Mouse (Mus musculus) right cerebral cortex, postnatal 25 days (tissue): Measurements from ENCODE around the gene Hecw2.

Experiments
- DNase-seq: peaks from one replicate; pipeline ENCODE4 v3.0.0; 2022

The Hecw2 gene

GRCm38 (mm10) chr1:53977806-53978513, 217.0 kb downstream of the Hecw2 start:
- no peak for DNase-seq

- DNase-seq = no peak
Observed at GRCm38 (mm10) chr1:53976721-53977120, 218.2 kb downstream of the Hecw2 start.

- DNase-seq = no peak
Observed at GRCm38 (mm10) chr1:53976100-53976499, 218.9 kb downstream of the Hecw2 start.

- DNase-seq = no peak
Observed at GRCm38 (mm10) chr1:53974941-53975340, 220.0 kb downstream of the Hecw2 start.

GRCm38 (mm10) chr1:53970326-53970977, 224.5 kb downstream of the Hecw2 start:
- no peak for DNase-seq

- no peak for DNase-seq
Observed at GRCm38 (mm10) chr1:53952395-53952794, 242.6 kb downstream of the Hecw2 start.

GRCm38 (mm10) chr1:53945815-53946214, 249.2 kb downstream of the Hecw2 start:
- DNase-seq = no peak

GRCm38 (mm10) chr1:53942468-53942867, 252.5 kb downstream of the Hecw2 start:
- no peak for DNase-seq

- no peak for DNase-seq
Observed at GRCm38 (mm10) chr1:53941528-53941927, 253.4 kb downstream of the Hecw2 start.

GRCm38 (mm10) chr1:53940268-53941017, 254.5 kb downstream of the Hecw2 start:
- no peak for DNase-seq

- no peak for DNase-seq
Observed at GRCm38 (mm10) chr1:53939291-53939690, 255.7 kb downstream of the Hecw2 start.

- no peak for DNase-seq
Observed at GRCm38 (mm10) chr1:53933308-53933707, 261.7 kb downstream of the Hecw2 start.

GRCm38 (mm10) chr1:53931314-53931713, 263.7 kb downstream of the Hecw2 start:
- DNase-seq = no peak

GRCm38 (mm10) chr1:53927605-53928004, 267.4 kb downstream of the Hecw2 start:
- no peak for DNase-seq

- no peak for DNase-seq
Observed at GRCm38 (mm10) chr1:53925149-53925901, 269.6 kb downstream of the Hecw2 start.

GRCm38 (mm10) chr1:53911848-53912247, 283.1 kb downstream of the Hecw2 start:
- no peak for DNase-seq

GRCm38 (mm10) chr1:53910251-53910650, 284.7 kb downstream of the Hecw2 start:
- DNase-seq = no peak

GRCm38 (mm10) chr1:53909118-53909517, 285.9 kb downstream of the Hecw2 start:
- DNase-seq = no peak

GRCm38 (mm10) chr1:53906175-53906574, 288.8 kb downstream of the Hecw2 start:
- DNase-seq = no peak

- no peak for DNase-seq
Observed at GRCm38 (mm10) chr1:53900416-53900815, 294.6 kb downstream of the Hecw2 start.

GRCm38 (mm10) chr1:53894299-53894698, 300.7 kb downstream of the Hecw2 start:
- DNase-seq = no peak

GRCm38 (mm10) chr1:53890380-53890779, 304.6 kb downstream of the Hecw2 start:
- no peak for DNase-seq

- DNase-seq = no peak
Observed at GRCm38 (mm10) chr1:53889806-53890205, 305.2 kb downstream of the Hecw2 start.
